Mouse (Mus musculus): Measurements from ENCODE around the gene Gm11733.

Gm11733 gene

DNA sequence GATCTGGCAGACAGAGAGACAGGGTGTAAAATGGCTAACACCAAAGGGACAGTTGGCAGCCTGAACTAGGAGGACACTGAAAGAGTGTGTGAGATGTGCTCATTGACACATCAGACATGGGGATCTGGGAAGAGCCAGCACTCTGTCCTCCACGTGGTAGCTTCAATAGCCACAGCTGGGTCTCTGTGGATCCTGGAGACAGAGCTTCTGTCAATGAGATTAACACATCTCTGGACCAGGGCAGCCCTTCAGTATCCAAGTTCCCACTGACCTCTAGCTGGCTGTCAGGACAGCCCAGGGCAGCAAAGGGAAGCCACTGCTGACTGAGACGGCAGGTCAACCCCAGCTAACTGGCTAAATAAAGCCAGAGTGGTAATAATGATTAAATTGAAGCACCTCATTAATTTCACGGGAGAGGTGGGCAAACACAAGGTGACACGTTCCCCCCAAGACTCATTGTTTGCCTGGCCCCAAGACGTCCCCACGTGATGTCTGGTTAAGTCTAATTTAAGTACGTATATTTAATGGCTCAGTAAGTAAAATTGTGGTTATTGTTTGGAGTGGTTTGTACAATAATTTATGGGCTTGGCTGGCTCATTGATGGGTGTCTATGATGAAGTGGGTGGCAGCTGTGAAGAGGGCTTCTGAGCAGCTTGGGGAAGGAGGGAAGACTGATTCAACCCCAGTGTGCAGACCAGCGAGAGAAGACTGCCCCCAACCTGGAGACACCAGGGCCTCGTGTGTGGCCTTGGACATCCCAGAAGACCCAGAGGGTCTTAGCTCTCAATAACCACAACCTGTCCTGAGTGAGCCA lies 51.5 kb downstream of the Gm11733 start:
- DNase-seq: no peak

DNA sequence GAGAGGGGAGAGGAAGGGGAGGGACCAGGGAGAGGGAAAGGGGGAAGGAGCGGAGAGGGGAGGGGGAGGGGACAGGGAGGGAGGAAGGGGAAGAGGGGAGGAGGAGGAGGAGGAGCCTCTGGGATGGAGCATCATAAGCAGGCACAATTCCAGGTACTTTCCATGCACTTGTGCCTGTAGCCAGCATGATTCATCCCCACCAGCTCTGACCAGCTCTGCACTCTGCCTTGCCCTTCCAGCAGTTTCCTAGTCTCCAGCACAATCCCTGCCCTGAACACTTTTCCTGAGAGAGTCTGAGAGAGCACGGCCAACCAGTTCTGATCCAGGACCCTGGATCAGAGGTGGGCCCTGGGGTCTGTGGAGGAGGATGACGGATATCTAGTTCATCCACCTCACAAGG lies 52.4 kb downstream of the Gm11733 start:
- DNase-seq: no peak

All from cerebellum, postnatal 25 days (tissue).